Mouse (Mus musculus): Measurements from ENCODE around the gene Slk. TPM values are rescaled to one million over a fixed set of nuclear protein-coding genes. Genes with fewer than 3 reads are reported as not detected.
A peak's percentile ranks its signal among the peaks of the same experiment; 100 is the strongest.
"Not testable (repeated sequence)": the region's sequence is repeated elsewhere in the genome, so short reads cannot be mapped to it uniquely, and the experiment has no call there.

Slk gene
- polyA plus RNA-seq, 1 experiment from 2014 or later = 8.8 TPM

DNA sequence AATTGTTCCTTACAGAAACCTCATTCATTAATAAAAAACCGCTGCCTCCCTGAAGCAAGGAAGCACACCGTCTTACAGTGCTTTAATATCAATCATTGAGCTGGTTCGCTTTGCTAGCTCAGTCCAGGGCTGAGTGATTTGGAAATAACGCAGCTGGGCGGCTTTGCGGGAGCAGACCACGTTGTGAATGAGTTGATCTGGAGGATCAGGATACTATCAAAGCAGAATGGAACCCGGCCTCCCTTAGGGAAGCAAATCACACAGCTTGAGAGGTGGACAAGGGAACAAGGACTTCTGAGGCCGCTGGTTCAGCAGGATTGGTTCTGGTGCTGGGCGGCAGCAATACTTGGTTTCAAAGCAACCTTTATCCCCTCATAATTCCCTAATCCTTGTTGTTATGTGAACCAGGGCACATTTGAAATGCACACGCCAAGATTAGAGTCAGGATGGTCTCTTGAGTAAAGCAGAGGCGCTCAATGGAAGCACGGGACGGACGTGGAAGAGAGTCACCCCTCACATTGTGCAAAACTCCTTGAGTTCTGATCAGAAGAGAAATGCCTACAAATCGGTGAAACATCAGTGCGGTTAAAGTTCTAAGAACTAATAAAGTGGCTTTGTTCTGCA lies 14.3 kb upstream of the Slk start:
- TF ChIP-seq CTCF (IDR thresholded peaks at IDR 0.05; ENCODE audit: low read depth) = no peak
- H3K9me3 ChIP-seq (ENCODE audit: control insufficient read depth) = no peaks in the 10 kb centered on the region
- H3K36me3 ChIP-seq (ENCODE audit: control insufficient read depth, insufficient read depth) = no peaks in the 10 kb centered on the region
- ATAC-seq = no peak
- H3K4me3 ChIP-seq (ENCODE audit: low read depth, low read length) = no peak overlapping the region
- H3K4me2 ChIP-seq (replicated peaks; ENCODE audit: low read depth) = no peak overlapping the region
- no peak overlapping the region for H3K27ac ChIP-seq (ENCODE audit: low read depth, low read length)
- no peak overlapping the region for H3K9ac ChIP-seq (ENCODE audit: low read depth, low read length)
- H3K4me1 ChIP-seq (replicated peaks; ENCODE audit: control insufficient read depth, insufficient read depth, low read length) = 0 out of 2 replicates have a peak, but pooled peaks cover 2% of the 10 kb centered on the region
- H3K27me3 ChIP-seq (replicated peaks; ENCODE audit: control insufficient read depth, insufficient read depth, low read length) = no peaks in the 10 kb centered on the region
- 63% methylated on average over 17 of the region's 17 CpGs for WGBS

- Histone ChIP-seq H3K4me3 (ENCODE audit: low read depth, low read length) (no peak overlapping the region), H3K4me1 (replicated peaks; ENCODE audit: control insufficient read depth, insufficient read depth, low read length) (0 out of 2 replicates have a peak, but pooled peaks cover 2% of the 10 kb centered on the region), H3K27me3 (replicated peaks; ENCODE audit: control insufficient read depth, insufficient read depth, low read length) (no peaks in the 10 kb centered on the region), H3K36me3 (ENCODE audit: control insufficient read depth, insufficient read depth) (no peaks in the 10 kb centered on the region), H3K27ac (ENCODE audit: low read depth, low read length) (no peak overlapping the region), H3K9me3 (ENCODE audit: control insufficient read depth) (no peaks in the 10 kb centered on the region), H3K9ac (ENCODE audit: low read depth, low read length) (no peak overlapping the region), H3K4me2 (replicated peaks; ENCODE audit: low read depth) (no peak overlapping the region)
- ATAC-seq = no peak
- no peak for TF ChIP-seq CTCF (IDR thresholded peaks at IDR 0.05; ENCODE audit: low read depth)
- WGBS = 79% methylated on average over 8 of the region's 8 CpGs
Observed at GRCm38 (mm10) chr19:47565994-47566393, 13.5 kb upstream of the Slk start.

GRCm38 (mm10) chr19:47570042-47570441 lies 9.4 kb upstream of the Slk start:
- Histone ChIP-seq H3K27ac (ENCODE audit: low read depth, low read length) (no peak overlapping the region), H3K36me3 (ENCODE audit: control insufficient read depth, insufficient read depth) (no peaks in the 10 kb centered on the region)
- 77% methylated on average over 5 of the region's 5 CpGs for whole genome bisulfite sequencing

DNA sequence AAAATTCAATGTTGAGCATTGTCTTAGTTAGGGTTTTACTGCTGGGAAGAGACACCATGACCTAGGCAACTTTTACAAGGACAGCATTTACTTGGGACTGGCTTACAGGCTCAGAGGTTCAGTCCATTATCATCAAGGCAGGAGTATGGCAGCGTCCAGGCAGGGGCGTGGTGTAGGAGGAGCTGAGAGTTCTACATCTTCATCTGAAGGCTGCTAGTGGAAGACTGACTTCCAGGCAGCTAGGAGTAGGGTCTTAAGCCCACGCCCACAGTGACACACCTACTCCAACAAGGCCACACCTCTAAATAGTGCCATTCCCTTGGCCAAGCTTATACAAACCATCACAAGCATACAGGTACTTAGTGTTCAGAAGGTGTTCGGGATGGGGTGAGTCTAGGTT lies 7.5 kb upstream of the Slk start:
- H3K36me3 ChIP-seq (ENCODE audit: control insufficient read depth, insufficient read depth); H3K9ac ChIP-seq (ENCODE audit: low read depth, low read length); ATAC-seq; H3K27me3 ChIP-seq (replicated peaks; ENCODE audit: control insufficient read depth, insufficient read depth, low read length); H3K4me1 ChIP-seq (replicated peaks; ENCODE audit: control insufficient read depth, insufficient read depth, low read length); H3K27ac ChIP-seq (ENCODE audit: low read depth, low read length); H3K9me3 ChIP-seq (ENCODE audit: control insufficient read depth); H3K4me3 ChIP-seq (ENCODE audit: low read depth, low read length); H3K4me2 ChIP-seq (replicated peaks; ENCODE audit: low read depth): not testable (repeated sequence)
- 56% methylated on average over 4 of the region's 4 CpGs for WGBS

More at GRCm38 (mm10) chr19:47570042-47570441, 9.4 kb upstream of the Slk start:
- Histone ChIP-seq H3K4me1 (replicated peaks; ENCODE audit: control insufficient read depth, insufficient read depth, low read length) (no peaks in the 10 kb centered on the region), H3K27me3 (replicated peaks; ENCODE audit: control insufficient read depth, insufficient read depth, low read length) (no peaks in the 10 kb centered on the region), H3K9me3 (ENCODE audit: control insufficient read depth) (no peaks in the 10 kb centered on the region), H3K9ac (ENCODE audit: low read depth, low read length) (no peak overlapping the region), H3K4me3 (ENCODE audit: low read depth, low read length) (no peak overlapping the region), H3K4me2 (replicated peaks; ENCODE audit: low read depth) (no peak overlapping the region)
- TF ChIP-seq CTCF (IDR thresholded peaks at IDR 0.05; ENCODE audit: low read depth) = no peak
- no peak for ATAC-seq

DNA sequence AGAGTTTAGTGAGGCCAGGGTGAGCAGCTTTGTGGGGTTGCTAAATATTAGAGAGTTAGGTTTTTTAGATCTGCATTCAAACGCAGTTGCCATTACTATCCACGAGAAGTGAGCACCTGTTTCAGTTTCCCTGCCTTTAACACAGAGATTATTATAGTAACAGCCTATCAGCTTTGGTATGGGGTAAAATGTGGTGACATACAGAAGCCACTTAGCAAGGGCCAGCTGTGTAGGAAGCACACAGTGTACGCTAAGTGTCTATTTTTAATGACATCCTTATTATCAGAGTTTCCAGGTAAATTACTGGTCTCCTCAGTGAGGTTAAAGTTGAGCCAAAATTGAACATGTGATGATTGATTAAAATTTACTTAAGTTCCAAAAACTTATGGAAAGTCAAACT lies 5.8 kb upstream of the Slk start:
- H3K9ac ChIP-seq (ENCODE audit: low read depth, low read length) = no peak overlapping the region
- no peak for TF ChIP-seq CTCF (IDR thresholded peaks at IDR 0.05; ENCODE audit: low read depth)
- 82% methylated on average over 3 of the region's 3 CpGs for WGBS

DNA sequence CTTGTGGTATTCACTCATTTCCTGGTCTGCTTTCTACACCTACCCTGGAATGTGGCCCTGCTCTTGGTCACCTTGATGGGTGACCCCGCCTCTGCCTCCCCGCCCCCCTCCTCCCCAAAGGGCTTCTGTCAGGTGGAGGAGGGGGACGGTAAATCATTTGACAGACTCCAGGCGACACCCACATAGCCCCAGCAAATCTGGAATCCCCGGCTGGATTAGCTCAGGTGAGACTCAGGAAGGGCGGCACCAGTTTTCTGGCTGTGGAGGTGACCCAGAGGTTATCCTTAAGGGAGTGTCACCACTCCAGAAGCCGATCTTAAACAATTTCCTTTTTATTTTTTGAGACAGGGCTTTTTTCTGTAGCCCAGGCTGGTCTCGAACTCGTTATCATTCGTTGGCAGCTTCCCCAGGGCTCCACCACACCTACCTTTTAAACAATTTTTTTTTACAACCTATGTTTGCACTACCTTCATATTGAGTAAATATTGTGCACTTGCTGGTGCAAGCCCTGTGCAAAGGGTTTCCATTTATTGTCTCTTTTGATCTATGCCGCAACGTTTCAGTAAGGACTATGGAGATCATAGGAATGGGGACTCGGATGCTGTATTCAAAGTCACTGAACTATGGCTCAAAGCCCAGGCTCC lies 775 bp upstream of the Slk start:
- H3K4me2 ChIP-seq (replicated peaks; ENCODE audit: low read depth) = peak overlapping the region; percentile 84
- no peak for TF ChIP-seq CTCF (IDR thresholded peaks at IDR 0.05; ENCODE audit: low read depth)
- peak; percentile 2; the same call in 1 of the 2 replicates for ATAC-seq
- peak overlapping the region; percentile 99 for H3K27ac ChIP-seq (ENCODE audit: low read depth, low read length)
- peak overlapping the region; percentile 99 for H3K9ac ChIP-seq (ENCODE audit: low read depth, low read length)
- 8% methylated on average over 13 of the region's 13 CpGs for WGBS
- peak overlapping the region; percentile 91 for H3K4me3 ChIP-seq (ENCODE audit: low read depth, low read length)
- H3K27me3 ChIP-seq (replicated peaks; ENCODE audit: control insufficient read depth, insufficient read depth, low read length) = no peaks in the 10 kb centered on the region
- H3K4me1 ChIP-seq (replicated peaks; ENCODE audit: control insufficient read depth, insufficient read depth, low read length) = 0 out of 2 replicates have a peak, but pooled peaks cover 4% of the 10 kb centered on the region
- H3K9me3 ChIP-seq (ENCODE audit: control insufficient read depth) = no peaks in the 10 kb centered on the region
- no peaks in the 10 kb centered on the region for H3K36me3 ChIP-seq (ENCODE audit: control insufficient read depth, insufficient read depth)

More for the DNA sequence above, 5.8 kb upstream of the Slk start:
- Histone ChIP-seq H3K4me3 (ENCODE audit: low read depth, low read length) (no peak overlapping the region), H3K27me3 (replicated peaks; ENCODE audit: control insufficient read depth, insufficient read depth, low read length) (no peaks in the 10 kb centered on the region), H3K4me2 (replicated peaks; ENCODE audit: low read depth) (no peak overlapping the region), H3K36me3 (ENCODE audit: control insufficient read depth, insufficient read depth) (no peaks in the 10 kb centered on the region), H3K4me1 (replicated peaks; ENCODE audit: control insufficient read depth, insufficient read depth, low read length) (no peaks in the 10 kb centered on the region), H3K9me3 (ENCODE audit: control insufficient read depth) (no peaks in the 10 kb centered on the region), H3K27ac (ENCODE audit: low read depth, low read length) (no peak overlapping the region)
- ATAC-seq = no peak

All from intestine, postnatal 0 days (tissue).